Mouse (Mus musculus) liver, embryonic 12.5 days (tissue): ENCODE measurements around the gene Ksr2. TPM values are rescaled to one million over a fixed set of nuclear protein-coding genes. Genes with fewer than 3 reads are reported as not detected.
"Not testable (repeated sequence)": the region's sequence is repeated elsewhere in the genome, so short reads cannot be mapped to it uniquely, and the experiment has no call there.

Experiments used
- ATAC-seq: fragments of 200-750 bp; cut with Nextera tagmentation; 2 replicates; pipeline ENCODE4 v1.8.0; 2017; ENCODE audit warnings: moderate number of reproducible peaks, mild to moderate bottlenecking, moderate library complexity
- H3K27ac ChIP-seq: fragments of 300-500 bp; sonication (generic); 2 replicates; pipeline ENCODE4 v1.5.1; 2016; ENCODE audit warnings: mild to moderate bottlenecking
- H3K27me3 ChIP-seq: fragments of 300-500 bp; sonication (generic); replicated peaks from 2 replicates; pipeline ENCODE4 v1.6.1; 2016; ENCODE audit warnings: mild to moderate bottlenecking, moderate library complexity
- H3K36me3 ChIP-seq: fragments of 300-500 bp; sonication (generic); 2 replicates; pipeline ENCODE4 v1.6.1; 2016; ENCODE audit warnings: mild to moderate bottlenecking, moderate library complexity
- H3K4me1 ChIP-seq: fragments of 300-500 bp; sonication (generic); 2 replicates; pipeline ENCODE4 v1.6.1; 2016
- H3K4me2 ChIP-seq: fragments of 300-500 bp; sonication (generic); 2 replicates; pipeline ENCODE4 v1.6.1; 2016; ENCODE audit warnings: mild to moderate bottlenecking, moderate library complexity
- H3K4me3 ChIP-seq: fragments of 300-500 bp; sonication (generic); 2 replicates; pipeline ENCODE4 v1.5.1; 2016; ENCODE audit warnings: mild to moderate bottlenecking, moderate library complexity
- H3K9ac ChIP-seq: fragments of 300-500 bp; sonication (generic); 2 replicates; pipeline ENCODE4 v1.6.1; 2016; ENCODE audit warnings: mild to moderate bottlenecking, moderate library complexity
- H3K9me3 ChIP-seq: fragments of 300-500 bp; sonication (generic); replicated peaks from 2 replicates; pipeline ENCODE4 v1.6.1; 2016; ENCODE audit warnings: mild to moderate bottlenecking, moderate library complexity
- WGBS: fragments of 180-500 bp; shearing (Covaris S2); methylation state at CpG from one replicate; pipeline ENCODE4 v1.1.7; 2016; ENCODE audit not compliant: insufficient replicate concordance; 5-methylcytosine and 5-hydroxymethylcytosine counted together
- polyA plus RNA-seq: library from polyadenylated mRNA; unstranded; fragments of >200 nt; fragmentation: Nextera tagmentation; extraction: Ambion mirVana; gene quantifications from 2 replicates; pipeline ENCODE4 v1.2.1, GENCODE M21; 2016

The Ksr2 gene
- polyA plus RNA-seq, 1 experiment from 2014 or later, result not detected

DNA sequence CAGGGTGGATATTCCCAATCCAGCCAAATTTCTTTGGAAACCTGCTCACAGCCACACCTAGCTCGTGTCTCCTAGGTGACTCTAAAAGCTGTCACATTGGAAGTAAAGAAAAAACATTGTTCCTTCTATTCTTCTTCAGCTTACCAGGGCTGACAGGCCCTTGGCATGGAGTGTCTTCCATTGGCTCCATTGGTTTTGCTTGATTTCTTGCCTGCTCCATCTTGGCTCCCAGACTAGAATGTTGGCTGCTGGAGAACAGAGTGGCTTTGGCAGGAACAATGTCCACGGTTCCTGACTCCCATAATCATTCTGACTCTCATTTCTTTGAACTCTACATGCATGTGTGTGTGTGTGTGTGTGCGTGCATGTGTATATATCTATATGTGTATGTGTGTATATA, 183.0 kb downstream of the Ksr2 start:
- H3K9ac ChIP-seq, result no peak overlapping the region

DNA sequence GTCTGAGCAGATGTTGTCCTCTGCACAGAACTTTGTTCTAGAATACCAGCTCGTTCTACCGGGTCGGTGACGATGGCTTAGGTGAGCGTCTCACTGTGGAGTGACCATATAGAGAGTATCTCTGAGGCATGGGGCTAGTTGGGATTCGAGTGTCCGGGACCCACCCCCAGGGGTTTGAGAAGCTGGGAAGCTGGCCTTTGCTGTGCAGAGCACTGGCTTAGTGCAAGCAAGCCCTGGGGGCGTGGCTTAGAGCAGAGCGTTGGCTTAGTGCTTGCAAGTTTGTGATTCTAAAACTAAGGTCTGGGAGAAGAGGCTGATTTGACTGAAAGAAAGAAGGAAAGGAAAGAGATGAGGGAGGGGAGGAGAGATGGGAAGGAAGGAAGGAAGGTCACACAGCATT, 188.2 kb downstream of the Ksr2 start:
- no peak for ATAC-seq
- no peak overlapping the region for H3K4me2 ChIP-seq
- H3K36me3 ChIP-seq, result no peaks in the 10 kb centered on the region
- no peak overlapping the region for H3K4me3 ChIP-seq
- H3K9ac ChIP-seq, result no peak overlapping the region
- no peaks in the 10 kb centered on the region for H3K4me1 ChIP-seq
- H3K27ac ChIP-seq, result no peak overlapping the region
- WGBS, result 60% methylated on average over 9 of the region's 9 CpGs
- H3K9me3 ChIP-seq, result no peaks in the 10 kb centered on the region
- H3K27me3 ChIP-seq, result no peaks in the 10 kb centered on the region

More for the DNA sequence above, 183.0 kb downstream of the Ksr2 start:
- no peaks in the 10 kb centered on the region for H3K4me1 ChIP-seq
- WGBS, result 64% methylated on average over 3 of the region's 3 CpGs
- no peak for ATAC-seq
- H3K27me3 ChIP-seq, result no peaks in the 10 kb centered on the region
- H3K4me3 ChIP-seq, result no peak overlapping the region
- no peaks in the 10 kb centered on the region for H3K36me3 ChIP-seq
- H3K4me2 ChIP-seq, result no peak overlapping the region
- H3K27ac ChIP-seq, result no peak overlapping the region
- no peaks in the 10 kb centered on the region for H3K9me3 ChIP-seq

DNA sequence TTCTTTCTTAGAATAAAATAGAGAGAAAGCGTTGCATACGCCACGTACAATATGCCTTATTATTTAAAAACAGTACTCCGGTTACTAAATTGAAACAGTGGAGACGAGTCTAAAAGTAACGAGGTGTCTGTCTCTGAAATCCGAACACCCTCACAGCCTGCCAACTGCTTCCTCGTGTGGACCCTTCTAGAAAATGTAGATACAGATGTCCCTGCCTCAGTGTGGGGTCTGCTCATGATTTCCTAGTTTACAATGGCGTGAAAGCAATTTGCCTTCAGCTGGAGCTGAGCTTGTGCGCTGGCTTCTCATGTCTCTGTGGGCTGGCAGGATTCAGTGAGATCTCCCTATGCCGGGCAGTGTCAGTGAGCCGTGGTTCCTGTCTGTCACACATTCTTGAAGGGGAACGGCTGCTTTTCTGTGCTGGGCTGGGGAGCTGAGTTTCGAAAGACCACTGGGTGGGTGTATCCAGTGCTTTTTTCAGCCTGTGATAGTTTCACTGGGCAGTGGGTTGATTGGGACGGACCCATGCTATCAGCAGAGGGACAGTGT, 194.0 kb downstream of the Ksr2 start:
- WGBS, result 59% methylated on average over 15 of the region's 15 CpGs
- no peaks in the 10 kb centered on the region for H3K4me1 ChIP-seq

GRCm38 (mm10) chr5:117614331-117615024, 200.7 kb downstream of the Ksr2 start:
- Histone ChIP-seq H3K27me3 (no peaks in the 10 kb centered on the region), H3K4me3 (no peak overlapping the region), H3K27ac (no peak overlapping the region), H3K4me1 (no peaks in the 10 kb centered on the region), H3K36me3 (no peaks in the 10 kb centered on the region), H3K9me3 (no peaks in the 10 kb centered on the region), H3K9ac (no peak overlapping the region), H3K4me2 (no peak overlapping the region)
- no peak for ATAC-seq
- WGBS, result 31% methylated on average over 5 of the region's 5 CpGs

More for the DNA sequence above, 194.0 kb downstream of the Ksr2 start:
- no peak overlapping the region for H3K4me3 ChIP-seq
- H3K9me3 ChIP-seq, result no peaks in the 10 kb centered on the region
- no peak overlapping the region for H3K4me2 ChIP-seq
- no peaks in the 10 kb centered on the region for H3K36me3 ChIP-seq
- H3K27ac ChIP-seq, result no peak overlapping the region
- H3K27me3 ChIP-seq, result no peaks in the 10 kb centered on the region
- H3K9ac ChIP-seq, result no peak overlapping the region
- no peak for ATAC-seq

- Histone ChIP-seq H3K27me3 (no peaks in the 10 kb centered on the region), H3K36me3 (no peaks in the 10 kb centered on the region), H3K9me3 (no peaks in the 10 kb centered on the region), H3K4me2 (no peak overlapping the region), H3K4me1 (no peaks in the 10 kb centered on the region), H3K4me3 (no peak overlapping the region), H3K9ac (no peak overlapping the region), H3K27ac (no peak overlapping the region)
- no peak for ATAC-seq
- 73% methylated on average over 4 of the region's 4 CpGs for WGBS
Measured at GRCm38 (mm10) chr5:117620292-117620691, 206.5 kb downstream of the Ksr2 start.

GRCm38 (mm10) chr5:117622221-117622620, 208.4 kb downstream of the Ksr2 start:
- no peaks in the 10 kb centered on the region for H3K36me3 ChIP-seq
- no peak for ATAC-seq
- H3K9ac ChIP-seq, result no peak overlapping the region
- no peak overlapping the region for H3K4me3 ChIP-seq
- no peaks in the 10 kb centered on the region for H3K27me3 ChIP-seq
- WGBS, result 74% methylated on average over 12 of the region's 12 CpGs
- H3K27ac ChIP-seq, result no peak overlapping the region
- no peak overlapping the region for H3K4me2 ChIP-seq
- H3K4me1 ChIP-seq, result no peaks in the 10 kb centered on the region
- no peaks in the 10 kb centered on the region for H3K9me3 ChIP-seq

DNA sequence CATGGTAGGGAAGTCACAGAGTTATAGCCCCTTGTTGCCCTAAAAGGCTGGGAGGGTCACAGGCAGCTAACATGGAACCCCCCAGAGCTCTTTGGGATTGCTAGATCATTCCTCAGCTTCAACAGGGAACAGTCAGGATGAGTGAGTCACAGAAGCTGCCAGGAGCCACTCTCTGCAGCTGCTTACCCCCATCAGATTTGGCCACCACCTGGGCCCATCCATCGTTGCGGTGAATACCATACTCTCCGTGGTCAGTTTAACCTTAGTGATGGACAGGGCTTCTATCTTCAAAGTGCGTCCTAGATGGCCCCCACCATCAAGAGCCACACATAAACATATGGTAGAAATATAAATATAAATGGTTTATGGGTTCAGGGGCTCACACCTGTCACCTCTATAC, 209.4 kb downstream of the Ksr2 start:
- H3K27ac ChIP-seq, H3K4me3 ChIP-seq, H3K27me3 ChIP-seq, H3K9ac ChIP-seq, H3K4me2 ChIP-seq, H3K36me3 ChIP-seq, H3K4me1 ChIP-seq, ATAC-seq, H3K9me3 ChIP-seq: not testable (repeated sequence)
- WGBS, result 71% methylated on average over 4 of the region's 4 CpGs

DNA sequence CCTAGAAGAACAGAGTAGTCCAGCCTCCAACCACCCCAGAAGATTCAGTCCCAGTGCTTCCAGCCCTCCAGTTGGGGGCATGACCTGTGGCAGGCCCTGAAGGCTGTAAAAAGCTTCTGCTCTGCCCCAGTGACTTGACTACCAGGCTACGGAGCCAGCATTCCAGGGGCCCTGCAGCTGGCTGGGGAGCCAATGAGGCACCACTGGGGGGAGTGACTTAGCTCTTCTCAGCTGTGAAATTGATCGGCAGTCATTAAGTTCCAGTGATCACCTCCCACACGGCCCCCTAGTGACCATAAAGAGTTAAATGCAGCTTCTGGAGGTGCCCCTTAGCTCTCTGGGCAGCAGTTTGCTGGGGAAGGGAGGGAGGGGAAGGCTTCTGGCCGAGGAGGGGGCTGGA, 213.1 kb downstream of the Ksr2 start:
- 13% methylated on average over 4 of the region's 4 CpGs for WGBS
- ATAC-seq, result no peak
- H3K27ac ChIP-seq, result no peak overlapping the region

DNA sequence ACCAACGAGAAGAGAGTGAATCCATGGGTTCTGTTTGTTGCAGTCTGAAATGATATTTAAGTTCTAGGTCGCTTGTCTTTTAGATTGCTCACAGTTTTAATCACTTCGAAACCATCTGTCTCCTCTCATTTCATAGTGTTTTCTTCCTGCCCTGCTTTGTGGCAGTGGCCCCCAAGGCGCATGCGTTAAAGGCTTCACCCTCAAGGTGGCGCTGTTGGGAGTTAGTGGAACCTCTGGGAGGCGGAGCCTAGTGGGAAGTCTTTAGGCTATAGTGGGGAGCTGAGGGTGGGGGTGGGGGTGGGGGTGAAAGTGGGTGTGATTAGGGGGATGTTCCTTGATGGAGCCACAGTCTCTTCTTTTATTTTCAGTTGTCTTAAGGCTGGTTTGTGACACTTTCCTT, 214.6 kb downstream of the Ksr2 start:
- Histone ChIP-seq H3K9me3 (no peaks in the 10 kb centered on the region), H3K4me2 (no peak overlapping the region), H3K9ac (no peak overlapping the region), H3K27me3 (no peaks in the 10 kb centered on the region), H3K27ac (no peak overlapping the region), H3K36me3 (no peaks in the 10 kb centered on the region), H3K4me3 (no peak overlapping the region), H3K4me1 (no peaks in the 10 kb centered on the region)
- WGBS, result 37% methylated on average over 7 of the region's 7 CpGs
- ATAC-seq, result no peak

More for the DNA sequence above, 213.1 kb downstream of the Ksr2 start:
- H3K9me3 ChIP-seq, result no peaks in the 10 kb centered on the region
- no peak overlapping the region for H3K4me3 ChIP-seq
- H3K4me1 ChIP-seq, result no peaks in the 10 kb centered on the region
- H3K4me2 ChIP-seq, result no peak overlapping the region
- H3K27me3 ChIP-seq, result no peaks in the 10 kb centered on the region
- no peak overlapping the region for H3K9ac ChIP-seq
- no peaks in the 10 kb centered on the region for H3K36me3 ChIP-seq

DNA sequence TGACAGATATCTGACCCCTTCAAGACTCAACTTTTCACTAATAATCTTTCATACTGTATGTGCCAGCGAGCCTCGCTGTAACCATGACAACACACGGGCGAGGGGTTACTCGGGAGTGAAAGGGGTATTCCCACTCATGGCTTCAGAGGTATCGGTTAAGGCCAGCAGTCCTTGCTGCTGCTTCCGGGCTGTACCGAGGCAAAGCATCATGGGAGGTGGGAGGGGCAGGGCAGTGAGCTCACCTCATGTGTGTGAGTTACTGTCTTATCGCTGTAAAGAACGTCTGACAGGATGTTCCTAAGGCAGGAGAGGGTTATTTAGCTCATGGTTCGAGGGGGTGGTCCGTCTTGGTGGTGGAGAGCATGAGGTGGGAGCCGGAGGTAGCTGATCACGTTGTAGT, 215.8 kb downstream of the Ksr2 start:
- Histone ChIP-seq H3K9ac (no peak overlapping the region), H3K4me3 (no peak overlapping the region), H3K4me2 (no peak overlapping the region), H3K9me3 (no peaks in the 10 kb centered on the region), H3K36me3 (no peaks in the 10 kb centered on the region), H3K27me3 (no peaks in the 10 kb centered on the region), H3K4me1 (no peaks in the 10 kb centered on the region), H3K27ac (no peak overlapping the region)
- WGBS, result 74% methylated on average over 14 of the region's 14 CpGs
- ATAC-seq, result no peak

GRCm38 (mm10) chr5:117635211-117635610, 221.4 kb downstream of the Ksr2 start:
- WGBS, result 57% methylated on average over 2 of the region's 2 CpGs
- no peak overlapping the region for H3K9ac ChIP-seq

GRCm38 (mm10) chr5:117635838-117636237, 222.0 kb downstream of the Ksr2 start:
- WGBS, result 62% methylated on average over 5 of the region's 5 CpGs
- Histone ChIP-seq H3K27ac (no peak overlapping the region), H3K27me3 (no peaks in the 10 kb centered on the region), H3K9me3 (no peaks in the 10 kb centered on the region), H3K4me1 (no peaks in the 10 kb centered on the region), H3K36me3 (no peaks in the 10 kb centered on the region), H3K4me3 (no peak overlapping the region), H3K4me2 (no peak overlapping the region), H3K9ac (no peak overlapping the region)
- no peak for ATAC-seq

More at GRCm38 (mm10) chr5:117635211-117635610, 221.4 kb downstream of the Ksr2 start:
- Histone ChIP-seq H3K4me3 (no peak overlapping the region), H3K4me2 (no peak overlapping the region), H3K27ac (no peak overlapping the region), H3K9me3 (no peaks in the 10 kb centered on the region), H3K4me1 (no peaks in the 10 kb centered on the region), H3K27me3 (no peaks in the 10 kb centered on the region), H3K36me3 (no peaks in the 10 kb centered on the region)
- ATAC-seq, result no peak

DNA sequence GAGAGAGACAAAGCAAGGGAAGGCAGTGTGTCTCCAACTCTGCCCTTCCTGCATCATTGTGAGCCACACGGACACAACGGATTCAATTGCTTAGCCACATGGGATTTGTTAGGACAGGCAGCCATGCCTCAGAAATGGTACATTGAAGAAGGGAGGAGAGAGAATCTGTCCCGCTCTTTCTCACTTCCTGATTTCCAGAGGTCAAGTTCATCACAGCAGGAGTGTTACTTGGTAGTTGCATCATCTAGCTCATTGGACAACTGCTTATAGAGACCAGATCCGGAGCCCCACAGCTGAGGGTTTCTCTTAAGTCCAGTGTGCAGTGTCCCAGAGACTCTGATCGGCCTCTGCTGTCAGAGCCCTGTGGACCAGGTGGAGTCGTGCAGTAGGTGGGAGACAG, 227.8 kb downstream of the Ksr2 start:
- Histone ChIP-seq H3K4me1 (no peaks in the 10 kb centered on the region), H3K9ac (no peak overlapping the region), H3K36me3 (no peaks in the 10 kb centered on the region), H3K4me2 (no peak overlapping the region), H3K4me3 (no peak overlapping the region), H3K9me3 (no peaks in the 10 kb centered on the region), H3K27ac (no peak overlapping the region), H3K27me3 (peaks cover 8% of the 10 kb centered on the region; the same call in 1 of the 2 replicates)
- ATAC-seq, result no peak
- 66% methylated on average over 6 of the region's 6 CpGs for WGBS
